Mouse (Mus musculus) bone marrow, adult 2 months (tissue): ENCODE results near the gene Cldn7.

Source experiments
- CTCF ChIP-seq: fragments of 200-500 bp; IDR thresholded peaks from 2 replicates; pipeline ENCODE4 v1.5.1; 2011; ENCODE audit warnings: low read length, control low read depth; ENCODE audit not compliant: control insufficient read depth, insufficient read depth
- POLR2A ChIP-seq: fragments of 200-500 bp; IDR thresholded peaks from 2 replicates; pipeline ENCODE4 v1.6.1; 2011; ENCODE audit warnings: low read depth, mild to moderate bottlenecking, control low read depth, low read length, borderline replicate concordance; ENCODE audit not compliant: control insufficient read depth

GRCm38 (mm10) chr11:69948763-69949150 lies 15.8 kb upstream of the Cldn7 start:
- TF ChIP-seq CTCF (peak; percentile 97), POLR2A (no peak)
